Mouse (Mus musculus) A20 (cell line): Measurements from ENCODE around the gene 1700113H08Rik.

Experiments used
- DNase-seq: peaks from one replicate; pipeline ENCODE4 v3.0.0-alpha.2; 2011; ENCODE audit warnings: low read depth, low spot score

1700113H08Rik gene

DNA sequence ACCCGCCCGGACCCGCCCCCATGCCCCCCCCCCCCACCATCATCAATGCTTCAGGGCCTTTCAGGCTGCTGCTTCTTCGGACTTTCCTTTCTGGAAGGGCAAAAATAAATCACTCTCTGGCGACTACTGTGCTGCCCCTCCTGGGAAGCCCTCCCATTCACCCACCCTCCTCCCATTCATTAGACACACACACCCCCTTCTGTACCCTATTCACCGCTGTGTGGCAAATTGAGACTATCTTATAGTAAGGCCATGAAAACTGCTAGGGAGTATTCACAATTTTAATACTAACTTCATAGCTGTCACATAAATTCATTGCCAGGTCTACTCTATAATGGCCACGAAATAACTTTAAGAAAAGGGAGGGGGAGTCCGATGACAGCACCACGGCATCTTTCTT is 1.1 kb downstream of the 1700113H08Rik start:
- no peak for DNase-seq

DNA sequence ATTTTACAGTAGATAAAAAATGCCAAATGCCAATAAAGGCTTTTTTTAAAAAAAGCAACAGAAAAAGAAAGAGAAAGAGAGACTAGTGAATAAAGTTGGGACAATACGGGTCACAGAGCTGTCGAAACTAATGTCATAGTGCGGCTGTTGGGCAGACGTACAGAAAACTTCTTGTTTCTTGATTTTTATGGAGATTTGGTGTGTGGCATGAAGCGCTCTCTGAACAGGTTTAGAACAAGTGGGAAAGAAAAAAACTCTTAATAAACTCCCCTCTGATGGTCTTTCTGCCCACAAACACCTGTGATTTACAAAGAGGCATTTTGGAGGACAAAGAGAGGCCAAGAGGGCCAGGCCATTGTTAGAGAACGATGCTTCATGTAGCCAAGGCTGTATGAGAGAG is 1.6 kb downstream of the 1700113H08Rik start:
- DNase-seq = no peak

DNA sequence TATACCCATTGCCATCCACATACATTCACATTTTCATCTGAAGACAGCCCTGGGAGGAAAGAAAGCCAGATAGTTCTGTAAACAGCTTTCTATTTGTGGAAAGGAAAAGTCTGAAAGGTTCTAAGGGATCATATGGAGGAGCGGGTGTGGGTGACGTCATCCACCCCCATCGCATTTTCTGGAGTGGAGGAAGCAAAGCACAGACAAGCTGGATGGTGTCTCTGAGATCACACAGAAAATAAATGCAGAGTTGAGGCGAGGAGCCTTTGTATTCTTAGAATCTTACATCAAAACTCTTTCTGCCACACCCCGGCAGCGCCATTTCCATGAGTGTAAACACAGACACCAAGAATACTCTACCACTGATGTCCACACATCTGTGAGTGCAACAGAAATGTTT is 26.4 kb downstream of the 1700113H08Rik start:
- no peak for DNase-seq

DNA sequence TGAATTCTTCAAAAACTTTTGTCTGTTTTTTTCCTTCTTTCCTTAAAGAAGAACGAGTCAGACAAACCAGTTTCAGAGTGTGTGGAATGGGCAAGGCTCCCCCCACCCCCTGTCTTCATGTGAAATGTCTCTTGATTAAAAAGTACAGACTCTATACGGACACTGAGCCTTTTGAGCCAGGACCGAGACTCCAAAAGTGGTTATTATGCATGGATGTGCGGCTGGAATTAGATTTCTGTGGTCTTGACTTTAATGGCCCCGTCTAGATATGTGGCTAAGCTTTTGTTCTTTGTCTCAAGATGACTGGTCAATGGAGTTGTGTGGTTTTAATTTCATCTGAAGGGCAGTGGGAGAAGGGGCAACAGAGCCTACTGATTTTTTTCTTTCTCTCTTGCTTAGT is 29.8 kb downstream of the 1700113H08Rik start:
- DNase-seq = no peak

DNA sequence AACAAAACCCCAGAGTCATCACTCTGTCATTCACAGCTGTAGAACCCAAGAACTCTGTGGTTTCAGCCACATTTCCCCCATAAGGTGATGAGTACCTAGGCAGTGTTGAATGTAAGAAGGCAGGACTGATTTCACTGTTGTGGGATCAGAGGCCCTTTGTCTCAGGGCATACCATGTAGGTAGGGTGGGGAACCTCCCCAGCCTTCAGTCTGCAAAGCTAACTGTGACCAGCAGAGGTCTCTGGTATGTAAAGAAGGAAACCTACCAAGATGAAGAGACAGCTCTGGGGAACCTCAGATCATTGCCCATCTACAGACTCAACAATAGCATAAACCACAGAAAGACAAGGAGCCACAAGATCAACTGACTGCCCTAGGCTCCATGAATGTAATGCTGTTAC is 36.4 kb downstream of the 1700113H08Rik start:
- DNase-seq = peak; percentile 70

DNA sequence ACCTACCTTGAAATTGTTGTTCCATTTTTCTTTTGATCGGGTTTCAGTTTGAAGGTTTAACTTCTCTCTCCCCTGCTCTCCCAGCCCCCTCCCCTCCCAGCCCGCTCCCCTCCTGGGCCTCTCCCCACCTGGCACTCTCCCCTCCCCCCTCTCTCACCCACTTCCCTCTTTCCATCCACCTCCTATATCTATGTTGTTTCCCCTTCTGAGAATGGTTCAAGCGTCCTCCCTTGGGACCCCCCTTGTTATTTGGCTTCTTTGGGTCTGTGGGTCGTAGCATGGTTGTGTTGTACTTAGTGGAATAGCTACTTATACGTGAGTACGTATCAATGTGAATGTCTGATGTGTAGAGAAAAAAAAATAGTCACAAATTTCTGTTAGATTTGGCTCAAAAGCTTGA is 40.9 kb downstream of the 1700113H08Rik start:
- DNase-seq = peak; percentile 65

DNA sequence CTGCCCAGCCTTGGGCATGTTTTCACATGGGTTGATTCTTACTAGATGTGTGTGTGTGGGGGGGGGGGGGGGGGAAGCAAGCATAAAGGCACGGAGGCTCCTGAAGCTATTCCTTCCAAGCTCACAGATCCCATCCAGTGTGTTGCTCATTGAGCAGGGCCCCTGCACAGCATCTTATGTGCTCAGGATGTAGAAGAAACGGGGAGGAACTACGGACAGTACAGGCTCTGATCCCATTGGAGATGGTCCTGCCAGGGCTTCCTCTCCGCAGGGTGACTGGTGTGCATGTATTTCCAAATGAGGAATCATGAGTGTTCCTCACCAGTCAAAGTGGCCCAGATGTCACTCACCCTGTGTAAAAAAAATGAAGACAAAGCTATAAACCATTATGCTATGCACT is 42.8 kb downstream of the 1700113H08Rik start:
- DNase-seq = no peak

DNA sequence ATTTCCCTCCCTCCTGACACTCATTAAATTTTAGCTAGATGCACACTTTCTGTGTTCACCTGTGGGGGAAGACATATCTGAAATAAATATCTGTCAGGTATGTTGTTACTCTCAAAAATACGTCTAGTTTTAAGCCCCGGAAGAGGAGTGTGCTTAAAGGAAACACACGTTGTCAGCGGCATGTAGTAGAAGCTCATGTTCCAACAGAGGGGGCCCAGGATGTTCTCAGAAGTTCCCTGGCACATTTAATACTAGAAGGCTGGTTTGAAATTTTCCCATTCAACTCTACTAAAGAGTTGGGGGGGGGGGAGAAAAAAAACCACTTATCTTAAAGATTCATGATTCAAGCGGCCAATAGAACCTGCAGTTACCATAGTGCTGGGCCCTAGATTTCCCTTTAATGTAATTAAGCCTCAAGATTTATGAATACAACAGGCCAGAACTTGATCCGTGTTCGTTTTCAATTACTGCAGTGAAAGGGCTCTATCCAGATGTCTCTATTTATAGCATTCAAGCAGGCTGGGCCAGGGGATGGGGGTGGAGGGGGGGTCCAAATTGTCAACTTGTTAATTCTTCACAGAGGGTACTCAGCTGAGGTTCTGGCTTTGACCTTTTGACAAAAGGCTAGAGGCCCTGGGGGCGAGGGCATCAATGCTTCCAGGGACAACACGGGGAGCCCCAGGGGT is 43.6 kb downstream of the 1700113H08Rik start:
- DNase-seq = no peak

DNA sequence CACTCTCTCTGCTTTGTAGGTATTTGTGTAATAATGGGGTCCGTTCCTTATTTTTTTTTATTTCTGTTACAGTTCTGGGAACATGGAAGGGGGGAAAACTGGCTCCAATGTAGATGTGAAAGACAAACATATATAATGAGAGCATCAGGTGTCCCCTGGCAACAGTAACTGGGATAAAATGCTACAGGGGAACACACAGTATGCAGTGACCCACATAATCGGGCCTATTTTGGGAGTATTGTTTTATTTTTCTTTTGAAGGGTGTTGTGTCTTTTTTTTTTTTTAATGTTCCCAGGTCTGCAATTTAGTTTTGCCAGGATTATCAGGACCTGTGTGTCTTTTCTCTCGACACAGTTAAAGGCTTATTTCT is 44.1 kb downstream of the 1700113H08Rik start:
- no peak for DNase-seq

DNA sequence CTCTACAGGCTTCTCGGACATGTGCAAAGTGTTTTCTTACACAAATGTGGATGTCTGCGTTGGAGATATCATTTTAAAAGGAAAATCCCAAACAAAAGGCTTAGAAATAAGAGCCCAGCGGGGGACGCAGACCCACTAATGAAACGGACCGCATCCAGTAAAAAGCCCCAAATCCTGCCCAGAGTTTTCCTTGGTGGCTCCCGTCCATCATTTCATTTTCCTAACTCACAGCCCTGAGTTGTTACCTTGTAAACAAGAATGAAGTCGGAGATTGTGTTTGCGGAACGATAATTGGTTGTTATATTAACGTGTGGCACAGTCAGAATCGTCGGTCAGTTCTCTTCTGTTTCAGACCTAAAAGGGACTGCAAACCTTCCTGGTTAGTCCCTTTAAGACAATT is 44.6 kb downstream of the 1700113H08Rik start:
- DNase-seq = no peak

DNA sequence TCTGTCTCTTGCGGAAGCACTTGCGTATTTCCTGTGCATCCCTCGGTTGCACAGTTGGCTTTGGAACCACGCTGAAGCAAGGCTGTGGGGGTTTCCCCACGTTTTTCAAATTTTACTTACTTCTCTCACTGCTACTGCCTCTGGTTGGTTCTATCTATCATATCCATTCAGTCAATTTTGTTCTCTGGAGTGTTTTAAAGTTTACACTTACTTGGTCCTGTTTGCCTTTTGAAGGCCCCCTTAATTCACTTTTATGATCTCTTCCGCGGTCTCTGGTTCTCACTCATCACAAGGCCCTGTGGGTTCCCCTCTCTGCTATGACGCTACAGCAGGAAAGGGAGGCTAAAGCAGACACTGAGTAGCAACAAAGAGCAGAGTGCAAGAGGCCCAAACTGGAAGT is 45.4 kb downstream of the 1700113H08Rik start:
- no peak for DNase-seq

DNA sequence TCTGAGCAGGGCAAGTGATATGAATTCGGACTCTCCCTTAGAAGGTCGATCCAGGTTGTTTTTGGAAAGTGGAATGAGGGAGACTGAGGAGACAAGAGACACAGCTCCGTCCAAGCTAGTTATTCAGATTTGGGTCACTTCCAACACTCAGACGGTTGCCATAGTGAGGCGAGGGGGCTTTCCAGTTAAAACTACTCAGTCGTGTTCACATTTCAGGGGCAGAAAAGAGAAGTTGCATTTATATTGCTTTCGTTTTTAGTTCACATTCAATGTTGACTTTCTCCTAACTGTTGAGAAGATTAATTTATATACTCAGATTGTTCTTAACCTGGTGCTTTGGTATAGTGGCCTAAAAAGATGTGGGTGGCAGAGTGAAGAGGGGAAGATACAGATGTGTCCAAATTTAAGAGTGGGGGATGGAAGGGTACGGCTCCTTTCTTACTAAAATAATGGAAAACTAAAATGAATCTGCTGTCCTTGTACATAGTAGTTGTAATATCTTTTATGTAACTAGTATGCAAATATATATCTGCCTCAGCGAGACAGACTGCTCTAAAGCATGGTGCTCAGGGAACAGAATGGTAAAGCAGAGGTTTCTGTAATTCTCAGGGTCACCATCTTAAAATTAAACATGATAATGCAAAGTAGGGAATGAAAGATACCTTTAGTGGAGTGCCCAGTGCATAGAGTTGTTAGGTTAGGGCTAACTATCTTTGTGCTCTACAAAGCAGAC is 49.9 kb downstream of the 1700113H08Rik start:
- DNase-seq = peak; percentile 92

DNA sequence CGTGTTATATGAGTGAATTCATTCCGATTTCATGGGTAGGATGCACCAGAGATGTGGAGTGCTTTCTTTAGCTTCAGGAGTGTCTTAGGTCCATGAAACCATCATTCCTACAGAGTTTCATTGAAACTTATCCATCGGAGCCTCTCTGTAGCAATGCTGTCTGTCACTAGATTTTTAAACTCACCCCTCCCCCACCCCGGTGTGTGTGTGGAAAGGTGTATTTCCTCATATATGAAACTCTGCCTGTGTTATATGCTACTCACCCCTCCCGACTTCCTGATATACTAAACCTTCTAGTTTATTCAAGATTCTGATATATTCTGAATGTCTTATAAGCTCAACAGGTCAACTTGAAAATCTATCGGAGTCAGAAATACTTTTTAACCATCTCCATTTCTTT is 50.5 kb downstream of the 1700113H08Rik start:
- DNase-seq = peak; percentile 74

DNA sequence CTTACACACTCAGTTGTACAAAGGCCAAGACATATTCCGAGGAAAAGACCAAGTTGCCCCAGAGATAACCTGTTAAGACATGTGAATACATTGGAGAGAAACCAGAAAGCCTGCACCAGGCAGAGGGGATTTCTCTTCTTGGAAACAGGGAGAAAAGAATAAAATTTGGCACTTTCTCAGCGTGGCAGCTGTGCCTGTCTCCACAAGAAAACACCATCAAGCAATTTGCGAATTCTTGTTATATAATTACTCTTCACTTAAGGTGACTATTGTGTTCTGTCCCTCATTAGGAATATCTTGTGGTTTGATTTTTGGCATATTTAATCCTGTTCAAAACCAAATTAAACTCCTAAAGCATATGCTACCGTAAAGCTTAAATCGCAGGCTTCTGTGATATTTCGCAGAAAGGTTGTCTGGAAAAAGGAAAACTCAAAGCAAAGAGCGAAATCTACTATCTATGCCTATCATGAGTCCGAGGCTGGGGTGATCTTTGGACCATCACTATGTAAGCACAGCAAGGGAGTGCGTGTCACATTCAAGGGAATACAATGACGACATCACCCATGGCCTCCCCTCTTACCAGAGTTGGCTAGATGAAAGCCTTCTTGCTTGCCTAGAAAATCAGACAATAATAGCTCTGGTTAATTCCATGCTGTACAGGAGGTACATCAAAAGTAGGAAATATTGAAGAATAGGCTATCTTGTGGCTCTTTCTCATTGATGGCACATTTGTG is 51.4 kb downstream of the 1700113H08Rik start:
- DNase-seq = no peak

DNA sequence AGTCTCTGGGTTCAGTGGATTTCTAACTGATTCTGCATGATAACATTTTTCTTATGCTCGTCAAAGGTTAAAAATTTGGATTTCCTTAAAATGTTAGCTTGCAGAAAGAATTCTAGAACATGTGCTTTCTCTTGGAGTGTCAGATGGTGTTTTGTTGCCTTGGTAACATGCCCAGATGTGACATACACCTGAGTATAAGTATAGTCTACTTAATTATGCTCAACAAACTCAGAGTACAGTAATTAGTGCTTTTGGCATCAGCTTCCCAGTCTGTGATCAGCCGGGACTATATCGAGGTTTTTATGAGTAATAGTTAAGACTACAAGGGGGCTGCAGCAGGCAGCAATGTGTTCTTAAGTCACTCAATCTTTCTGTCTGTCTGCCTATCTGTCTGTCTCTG is 53.1 kb downstream of the 1700113H08Rik start:
- no peak for DNase-seq

DNA sequence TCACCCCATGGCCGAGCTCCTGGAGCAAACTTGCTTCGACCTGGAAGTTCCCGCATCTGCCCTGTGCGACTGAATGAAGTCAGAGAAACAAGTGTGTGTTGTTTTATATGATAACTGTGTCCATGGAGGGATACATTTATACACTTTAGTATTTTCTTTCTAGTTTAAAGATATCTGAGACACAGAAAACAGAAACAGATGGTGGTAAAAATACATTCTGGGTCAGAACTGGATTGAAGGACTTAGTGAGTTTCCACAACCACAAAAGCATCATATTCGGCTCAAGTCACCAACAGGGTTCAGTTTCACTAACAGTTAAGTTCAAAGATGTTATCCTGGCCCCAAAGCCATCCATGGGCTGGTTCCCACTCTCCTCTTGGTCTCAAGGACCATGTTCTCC is 67.2 kb downstream of the 1700113H08Rik start:
- DNase-seq = no peak

DNA sequence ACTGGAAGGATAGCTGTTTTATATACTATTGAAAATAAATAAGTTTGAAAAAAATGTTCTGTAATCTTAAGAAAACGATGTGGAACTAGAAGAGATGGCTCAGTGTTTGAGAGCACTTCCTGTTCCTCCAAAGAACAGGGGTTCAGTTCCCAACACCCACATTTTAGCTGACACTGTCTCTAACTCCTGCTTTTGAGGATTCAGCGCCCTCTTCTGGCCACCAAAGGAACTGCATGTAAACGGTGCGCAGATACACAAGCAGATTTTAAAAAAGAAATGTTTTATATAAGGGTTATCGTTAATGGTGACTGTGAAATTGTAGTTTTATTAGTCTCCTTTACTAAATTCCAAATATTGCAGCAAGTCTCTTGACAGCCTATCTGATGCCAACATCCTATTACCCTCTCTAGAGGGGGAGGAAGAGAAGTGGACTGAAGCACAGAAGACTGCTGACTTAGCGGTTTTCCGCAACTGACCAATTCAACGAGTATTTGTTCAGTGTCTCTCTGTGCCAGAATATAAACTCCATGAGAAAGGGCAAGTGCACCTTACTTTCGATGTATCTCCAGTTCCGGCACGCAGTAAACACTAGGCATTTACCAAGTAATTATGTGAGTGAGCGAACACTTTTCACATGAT is 68.5 kb downstream of the 1700113H08Rik start:
- peak; percentile 66 for DNase-seq

DNA sequence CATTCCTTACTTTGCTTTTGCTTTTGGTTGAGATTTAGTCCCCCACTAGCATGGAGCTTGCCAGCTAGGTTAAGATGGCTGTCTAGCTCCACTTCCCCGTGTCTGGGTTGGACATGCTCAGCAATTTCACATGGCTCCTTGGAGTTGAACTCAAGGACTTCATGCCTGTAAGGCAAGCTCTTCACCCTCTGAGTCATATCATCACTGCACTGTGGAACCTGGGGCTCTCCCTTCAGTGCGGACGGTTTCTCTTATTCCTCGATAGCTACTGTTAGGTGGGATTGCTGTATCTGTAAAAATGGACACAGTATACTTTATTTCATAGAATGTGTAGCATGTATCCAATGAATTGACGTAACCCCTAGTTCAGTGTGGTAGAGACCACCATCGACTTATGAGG is 93.2 kb downstream of the 1700113H08Rik start:
- DNase-seq = no peak

DNA sequence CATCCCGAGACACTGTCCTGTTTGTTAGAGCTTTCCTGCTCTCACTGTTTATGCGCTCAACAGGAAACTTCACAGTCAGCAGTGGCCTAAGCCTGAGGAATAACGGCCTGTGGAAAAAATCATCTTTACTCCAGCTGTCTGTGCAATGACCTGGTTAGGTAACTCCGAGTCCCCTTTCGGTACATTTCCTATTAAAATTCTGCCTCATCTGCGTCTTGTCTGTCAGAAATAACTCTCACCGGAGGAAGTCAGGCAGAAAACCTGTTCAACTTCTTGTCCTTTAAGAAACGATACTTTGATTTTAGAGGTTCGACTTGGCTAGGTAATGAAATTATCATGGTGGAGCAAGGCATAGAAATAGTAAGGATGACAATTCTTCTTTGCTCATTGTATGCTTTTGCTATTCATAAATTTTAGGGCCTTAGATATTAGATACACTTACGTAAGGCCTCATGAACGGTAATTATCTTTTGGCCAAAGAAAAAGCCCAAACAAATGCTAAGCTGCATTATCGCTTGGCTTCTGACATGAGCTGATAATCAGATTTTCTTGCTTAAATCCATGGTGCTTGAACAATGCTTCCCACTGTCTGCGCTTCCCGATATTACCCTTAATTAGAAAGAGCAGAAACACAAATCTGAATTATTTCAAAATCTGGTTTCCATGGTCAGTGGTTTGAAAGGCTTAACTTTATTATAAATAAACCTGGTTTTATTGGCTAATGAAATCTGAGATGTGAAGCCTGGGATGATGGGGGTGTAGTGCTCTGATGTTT is 96.1 kb downstream of the 1700113H08Rik start:
- no peak for DNase-seq

DNA sequence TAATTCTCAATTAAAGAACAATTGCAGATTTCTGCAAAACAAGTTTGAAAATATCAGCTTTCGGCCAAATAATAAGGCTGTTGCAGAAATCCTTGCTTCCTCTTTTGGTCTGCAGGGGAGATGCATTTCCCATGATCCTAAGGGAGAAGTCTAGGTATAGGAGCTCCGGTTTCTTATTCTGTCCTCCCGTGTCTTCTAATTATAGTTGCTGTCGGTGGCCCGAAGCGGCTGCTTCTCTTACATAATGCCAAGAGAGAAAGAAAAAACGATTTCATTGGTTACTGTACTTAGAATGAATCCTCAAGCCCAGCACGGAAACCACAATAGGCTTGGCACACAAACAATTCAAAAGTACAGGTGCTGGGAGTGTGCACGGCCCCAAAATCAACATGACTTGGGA is 101.9 kb downstream of the 1700113H08Rik start:
- no peak for DNase-seq

DNA sequence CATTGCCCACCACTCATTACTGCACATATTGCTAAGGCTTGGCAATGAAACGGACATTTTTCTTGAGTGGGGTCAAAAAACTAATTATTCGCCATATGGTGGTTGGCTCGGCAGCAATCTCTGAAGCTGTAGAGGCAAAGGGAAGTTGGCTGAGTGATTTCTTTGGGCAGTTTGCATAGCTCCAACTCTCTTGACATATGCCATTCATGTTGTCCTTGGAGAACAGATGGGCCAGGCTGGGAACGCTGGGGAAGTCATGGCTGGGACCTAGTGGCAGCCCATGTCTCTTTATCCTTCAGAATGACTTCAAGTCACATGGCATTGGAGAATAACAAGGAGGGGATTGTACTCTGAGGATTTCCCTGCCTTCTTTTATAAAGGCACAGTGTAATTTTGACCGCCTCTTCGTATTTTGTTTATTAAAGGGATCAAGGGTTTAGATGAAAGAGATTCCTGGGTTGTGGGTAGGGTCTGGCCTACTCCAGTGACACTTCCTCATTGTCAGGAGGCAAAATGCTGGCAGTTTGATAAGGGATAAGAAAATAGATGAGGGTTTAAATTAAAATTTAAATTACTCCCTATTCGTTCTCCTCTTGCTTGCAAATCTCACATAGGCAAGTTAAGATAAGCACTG is 138.4 kb downstream of the 1700113H08Rik start:
- no peak for DNase-seq
